24 mouse cellular contexts compared by ENCODE assay signal in genomic region chr15:11174842-11175241, GRCm38 (mm10).
A peak's percentile ranks its signal among the peaks of the same experiment; 100 is the strongest.
DNase-seq lines count a peak whose midpoint lies in the region; ATAC-seq and TF ChIP-seq lines count a peak whose summit lies in the region.
"Had no signal": no experiment of that assay in that cellular context is flagged by ENCODE, and none has a peak within 500 bp of the region (broad histone marks: within the 10 kb centered on the region; RNA-seq: fewer than 3 reads in every experiment).

No protein-coding gene starts in this region.

- no peak for DNase-seq in frontal cortex, postnatal 10 days (ENCODE audit: low spot score in 2 of 2)
- peak; percentile 5 for DNase-seq in lung, postnatal 25 days (ENCODE audit: low spot score)
- DNase-seq in lung, postnatal 14 days = no peak
- peak; percentile 54 for DNase-seq in 3T3-L1 (ENCODE audit: low read depth, low spot score)
- peak; percentile 48 for DNase-seq in adipocyte (ENCODE audit: low spot score)
- DNase-seq in kidney, postnatal 14 days = no peak
- DNase-seq in gastrocnemius, adult 2 months = no peak
- DNase-seq: adrenal gland, postnatal 10 days; forebrain, postnatal 0 days; gastrocnemius, postnatal 10 days; heart, adult 2 months; kidney, adult 9 months; kidney, postnatal 4 days; liver, postnatal 0 days; lung, postnatal 4 days; thymus, adult 18-20 months had no signal

- TF ChIP-seq CTCF in gastrocnemius, adult 2 months (IDR thresholded peaks at IDR 0.05) = no peak

- intact Hi-C loops in gastrocnemius, adult 2 months (cut with DNase I) = no loop called here

- ATAC-seq in frontal cortex, adult (ENCODE audit: low TSS enrichment) = peak; percentile 78; the same call in 1 of the 2 replicates
- ATAC-seq: forebrain, postnatal 0 days; intestine, embryonic 15.5 days; liver, postnatal 0 days; Patski had no signal

- H3K27ac ChIP-seq in gastrocnemius, adult 2 months = no peak overlapping the region
- H3K27ac ChIP-seq: embryonic facial prominence, embryonic 13.5 days; heart, adult 2 months; intestine, embryonic 15.5 days; limb, embryonic 10.5 days; midbrain, embryonic 12.5 days; neural tube, embryonic 12.5 days; stomach, embryonic 15.5 days had no signal

- H3K4me3 ChIP-seq in gastrocnemius, adult 2 months = no peak overlapping the region; the same call in 1 of the 2 replicates
- H3K4me3 ChIP-seq: embryonic facial prominence, embryonic 13.5 days; heart, adult 2 months; intestine, embryonic 15.5 days; limb, embryonic 10.5 days; midbrain, embryonic 12.5 days; neural tube, embryonic 12.5 days; stomach, embryonic 15.5 days had no signal

Comparison
In these comparisons a context has a peak if more than half of its experiments do, and no peak if none do; other contexts are left out.
1. DNase-seq: peak in lung, postnatal 25 days (single experiment), 3T3-L1 (single experiment) and adipocyte (single experiment); none in frontal cortex, postnatal 10 days (0 of 2), lung, postnatal 14 days (single experiment), kidney, postnatal 14 days (single experiment) and gastrocnemius, adult 2 months (single experiment).